In the genomic region with DNA sequence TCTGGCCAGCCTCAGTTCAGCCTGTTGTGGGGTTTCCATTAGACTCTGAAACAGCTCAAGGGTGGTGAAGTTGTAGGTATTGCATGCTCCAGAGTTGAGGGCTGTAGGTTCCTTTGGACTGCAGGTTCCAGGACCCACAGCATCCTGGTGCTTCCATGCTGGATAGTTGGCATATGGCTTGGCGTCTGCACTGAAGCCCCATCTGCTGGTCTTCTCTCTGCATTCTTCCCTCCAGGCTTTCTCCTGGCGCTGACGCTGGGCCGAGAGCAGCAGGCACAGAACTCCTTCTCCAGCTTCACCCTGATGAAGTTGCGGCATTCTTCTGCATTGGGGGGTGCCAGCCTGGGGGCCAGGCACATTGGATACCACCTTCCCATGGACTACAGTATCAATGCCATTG, we compare ENCODE assay signal across 24 mouse cellular contexts. TPM values are rescaled to one million over a fixed set of nuclear protein-coding genes. Genes with fewer than 3 reads are reported as not detected.
"Had no signal": no experiment of that assay in that cellular context is flagged by ENCODE, and none has a peak within 500 bp of the region (broad histone marks: within the 10 kb centered on the region; RNA-seq: fewer than 3 reads in every experiment).

No protein-coding gene starts in this region.

- H3K4me3 ChIP-seq: kidney, embryonic 15.5 days; limb, embryonic 13.5 days; midbrain, embryonic 13.5 days; myocyte; stomach, embryonic 15.5 days had no signal

- H3K4me2 ChIP-seq: kidney, embryonic 15.5 days; limb, embryonic 13.5 days; midbrain, embryonic 13.5 days; stomach, embryonic 15.5 days had no signal

- DNase-seq: kidney, adult 2 months; kidney, postnatal 14 days; left cerebral cortex, postnatal 4 days; lung, adult 18-20 months; lung, postnatal 36 days; thymus, adult 2 months; thymus, postnatal 25 days had no signal

- ATAC-seq: lung, postnatal 0 days; midbrain, embryonic 13.5 days had no signal

- H3K9me3 ChIP-seq: kidney, embryonic 15.5 days; limb, embryonic 13.5 days; midbrain, embryonic 13.5 days; stomach, embryonic 15.5 days had no signal

- H3K9ac ChIP-seq: kidney, embryonic 15.5 days; limb, embryonic 13.5 days; liver, embryonic 14.5 days; midbrain, embryonic 13.5 days; stomach, embryonic 15.5 days had no signal

- H3K4me1 ChIP-seq: kidney, embryonic 15.5 days; limb, embryonic 13.5 days; stomach, embryonic 15.5 days had no signal

- H3K27ac ChIP-seq: kidney, embryonic 15.5 days; limb, embryonic 13.5 days; liver, embryonic 14.5 days; midbrain, embryonic 13.5 days; stomach, embryonic 15.5 days had no signal

- H3K27me3 ChIP-seq: kidney, embryonic 15.5 days; limb, embryonic 13.5 days; midbrain, embryonic 13.5 days; stomach, embryonic 15.5 days had no signal

RNA-seq across cellular contexts. Expression of a gene that starts 39.6 kb away (rescaled TPM):
- total RNA-seq: layer of hippocampus, postnatal 14 days; left cerebral cortex, adult 18-20 months; left cerebral cortex, postnatal 10 days; left cerebral cortex, postnatal 4 days; liver, adult 2 months; megakaryocyte progenitor cell, adult 5-6 weeks; neutrophil, adult 5-6 weeks had no signal
- polyA plus RNA-seq: kidney, embryonic 15.5 days; large intestine, adult 2 months; liver, adult 2 months; neural tube, embryonic 11.5 days; spleen, adult 2 months; stomach, embryonic 15.5 days; urinary bladder, adult 2 months had no signal

RNA-seq across cellular contexts. Expression of a gene that starts 59.2 kb away (rescaled TPM):
- total RNA-seq: liver, adult 2 months; megakaryocyte progenitor cell, adult 5-6 weeks; neutrophil, adult 5-6 weeks had no signal
- polyA plus RNA-seq: large intestine, adult 2 months; limb, embryonic 13.5 days; liver, adult 2 months; midbrain, embryonic 13.5 days; myocyte; neural tube, embryonic 11.5 days; urinary bladder, adult 2 months had no signal
